Mouse (Mus musculus): ENCODE measurements around the gene Wdcp. TPM values are rescaled to one million over a fixed set of nuclear protein-coding genes. Genes with fewer than 3 reads are reported as not detected.
"Not testable (repeated sequence)": the region's sequence is repeated elsewhere in the genome, so short reads cannot be mapped to it uniquely, and the experiment has no call there.

Wdcp gene
- 14.8 and 14.9 TPM in 2 replicates for polyA plus RNA-seq (2015; fragmentation: Nextera tagmentation; extraction: Ambion mirVana)

GRCm38 (mm10) chr12:4842890-4843597 lies at the start of gene Wdcp:
TSS of gene Wdcp (plus strand) at chr12:4843303.
- ATAC-seq (ENCODE audit: insufficient read depth, low FRiP score, low read depth), result peak; percentile 91
- Histone ChIP-seq H3K36me3 (no peaks in the 10 kb centered on the region), H3K4me2 (peak within 1 kb of the TSS; percentile 97), H3K27ac (peak within 1 kb of the TSS; percentile 67; the same call in 1 of the 2 replicates), H3K27me3 (replicated peaks) (no peaks in the 10 kb centered on the region), H3K9me3 (no peaks in the 10 kb centered on the region), H3K4me3 (replicated peaks) (peak within 1 kb of the TSS; percentile 73), H3K9ac (peak within 1 kb of the TSS; percentile 39; the same call in 1 of the 2 replicates), H3K4me1 (peaks cover 5% of the 10 kb centered on the region)
- under 1% methylated on average over 30 of the region's 30 CpGs for WGBS

GRCm38 (mm10) chr12:4793718-4794117 lies 49.4 kb upstream of the Wdcp start:
- no peaks in the 10 kb centered on the region for H3K27me3 ChIP-seq (replicated peaks)
- 71% methylated on average over 1 of the region's 1 CpGs for WGBS
- H3K9ac ChIP-seq, result no peak overlapping the region

GRCm38 (mm10) chr12:4797471-4797870 lies 45.6 kb upstream of the Wdcp start:
- not testable (repeated sequence) for H3K36me3 ChIP-seq; H3K27me3 ChIP-seq (replicated peaks); H3K9ac ChIP-seq; H3K4me3 ChIP-seq (replicated peaks); H3K4me1 ChIP-seq; H3K9me3 ChIP-seq; H3K27ac ChIP-seq; ATAC-seq (ENCODE audit: insufficient read depth, low FRiP score, low read depth); H3K4me2 ChIP-seq
- whole genome bisulfite sequencing, result 70% methylated on average over 6 of the region's 6 CpGs

More at GRCm38 (mm10) chr12:4793718-4794117, 49.4 kb upstream of the Wdcp start:
- H3K4me3 ChIP-seq (replicated peaks), result no peak overlapping the region
- H3K4me2 ChIP-seq, result no peak overlapping the region
- H3K9me3 ChIP-seq, result no peaks in the 10 kb centered on the region
- ATAC-seq (ENCODE audit: insufficient read depth, low FRiP score, low read depth), result no peak
- H3K36me3 ChIP-seq, result no peaks in the 10 kb centered on the region
- no peak overlapping the region for H3K27ac ChIP-seq
- no peaks in the 10 kb centered on the region for H3K4me1 ChIP-seq

- no peak for ATAC-seq (ENCODE audit: insufficient read depth, low FRiP score, low read depth)
- Histone ChIP-seq H3K4me2 (no peak overlapping the region), H3K27ac (no peak overlapping the region), H3K9ac (no peak overlapping the region), H3K36me3 (no peaks in the 10 kb centered on the region), H3K4me1 (no peaks in the 10 kb centered on the region), H3K9me3 (no peaks in the 10 kb centered on the region), H3K27me3 (replicated peaks) (no peaks in the 10 kb centered on the region), H3K4me3 (replicated peaks) (no peak overlapping the region)
- 76% methylated on average over 4 of the region's 4 CpGs for WGBS
Measured at GRCm38 (mm10) chr12:4811036-4811435, 32.1 kb upstream of the Wdcp start.

GRCm38 (mm10) chr12:4811705-4812104 lies 31.4 kb upstream of the Wdcp start:
- 26% methylated on average over 3 of the region's 3 CpGs for WGBS
- Histone ChIP-seq H3K36me3 (no peaks in the 10 kb centered on the region), H3K4me3 (replicated peaks) (no peak overlapping the region), H3K4me1 (0 out of 2 replicates have a peak, but pooled peaks cover 3% of the 10 kb centered on the region), H3K9ac (no peak overlapping the region), H3K27me3 (replicated peaks) (no peaks in the 10 kb centered on the region), H3K4me2 (no peak overlapping the region), H3K9me3 (no peaks in the 10 kb centered on the region), H3K27ac (no peak overlapping the region)
- no peak for ATAC-seq (ENCODE audit: insufficient read depth, low FRiP score, low read depth)

- no peak overlapping the region for H3K27ac ChIP-seq
- no peaks in the 10 kb centered on the region for H3K36me3 ChIP-seq
- no peak overlapping the region for H3K9ac ChIP-seq
- WGBS, result 69% methylated on average over 4 of the region's 4 CpGs
- no peaks in the 10 kb centered on the region for H3K9me3 ChIP-seq
- no peak overlapping the region for H3K4me3 ChIP-seq (replicated peaks)
- no peak overlapping the region for H3K4me2 ChIP-seq
- peaks cover 6% of the 10 kb centered on the region; the same call in 1 of the 2 replicates for H3K4me1 ChIP-seq
- H3K27me3 ChIP-seq (replicated peaks), result no peaks in the 10 kb centered on the region
- no peak for ATAC-seq (ENCODE audit: insufficient read depth, low FRiP score, low read depth)
Measured at GRCm38 (mm10) chr12:4813636-4814035, 29.5 kb upstream of the Wdcp start.

- no peak; the same call in 1 of the 2 replicates for ATAC-seq (ENCODE audit: insufficient read depth, low FRiP score, low read depth)
- peak overlapping the region; percentile 97 for H3K27ac ChIP-seq
- H3K36me3 ChIP-seq, result 0 out of 2 replicates have a peak, but pooled peaks cover 5% of the 10 kb centered on the region
- peak overlapping the region; percentile 75 for H3K4me3 ChIP-seq (replicated peaks)
- no peaks in the 10 kb centered on the region for H3K9me3 ChIP-seq
- no peaks in the 10 kb centered on the region for H3K27me3 ChIP-seq (replicated peaks)
- H3K9ac ChIP-seq, result peak overlapping the region; percentile 74
- WGBS, result 7% methylated on average over 24 of the region's 24 CpGs
- H3K4me1 ChIP-seq, result peaks cover 6% of the 10 kb centered on the region; the same call in 1 of the 2 replicates
- H3K4me2 ChIP-seq, result peak overlapping the region; percentile 78
Measured at GRCm38 (mm10) chr12:4816680-4817360, 26.3 kb upstream of the Wdcp start.

GRCm38 (mm10) chr12:4817361-4818101 lies 25.6 kb upstream of the Wdcp start, which contains the start of gene Sf3b6:
TSS of gene Sf3b6 (plus strand) at chr12:4817544.
- peak within 1 kb of the TSS; percentile 78 for H3K4me2 ChIP-seq
- H3K4me1 ChIP-seq, result peaks cover 6% of the 10 kb centered on the region; the same call in 1 of the 2 replicates
- H3K9ac ChIP-seq, result peak within 1 kb of the TSS; percentile 74
- H3K36me3 ChIP-seq, result 0 out of 2 replicates have a peak, but pooled peaks cover 6% of the 10 kb centered on the region
- H3K27ac ChIP-seq, result peak within 1 kb of the TSS; percentile 97
- peak within 1 kb of the TSS; percentile 75 for H3K4me3 ChIP-seq (replicated peaks)
- no peaks in the 10 kb centered on the region for H3K9me3 ChIP-seq
- no peaks in the 10 kb centered on the region for H3K27me3 ChIP-seq (replicated peaks)
- peak; percentile 97 for ATAC-seq (ENCODE audit: insufficient read depth, low FRiP score, low read depth)
- WGBS, result under 1% methylated on average over 49 of the region's 49 CpGs

GRCm38 (mm10) chr12:4827256-4827655 lies 15.8 kb upstream of the Wdcp start:
- no peaks in the 10 kb centered on the region for H3K9me3 ChIP-seq
- H3K4me2 ChIP-seq, result no peak overlapping the region
- H3K36me3 ChIP-seq, result peaks cover 21% of the 10 kb centered on the region; the same call in 1 of the 2 replicates
- WGBS, result 79% methylated on average over 3 of the region's 3 CpGs
- H3K27me3 ChIP-seq (replicated peaks), result no peaks in the 10 kb centered on the region
- H3K4me3 ChIP-seq (replicated peaks), result no peak overlapping the region
- H3K4me1 ChIP-seq, result no peaks in the 10 kb centered on the region
- no peak for ATAC-seq (ENCODE audit: insufficient read depth, low FRiP score, low read depth)
- H3K9ac ChIP-seq, result no peak overlapping the region
- H3K27ac ChIP-seq, result no peak overlapping the region

GRCm38 (mm10) chr12:4836959-4837358 lies 6.1 kb upstream of the Wdcp start:
- WGBS, result 23% methylated on average over 4 of the region's 4 CpGs
- H3K9me3 ChIP-seq, result no peaks in the 10 kb centered on the region
- H3K4me1 ChIP-seq, result peaks cover 5% of the 10 kb centered on the region
- no peak overlapping the region for H3K4me3 ChIP-seq (replicated peaks)
- H3K27ac ChIP-seq, result no peak overlapping the region
- no peak overlapping the region for H3K9ac ChIP-seq
- no peaks in the 10 kb centered on the region for H3K27me3 ChIP-seq (replicated peaks)
- H3K36me3 ChIP-seq, result peaks cover 8% of the 10 kb centered on the region
- no peak for ATAC-seq (ENCODE audit: insufficient read depth, low FRiP score, low read depth)
- H3K4me2 ChIP-seq, result no peak overlapping the region

GRCm38 (mm10) chr12:4840010-4840409 lies 3.1 kb upstream of the Wdcp start:
- no peak overlapping the region for H3K4me2 ChIP-seq
- peaks cover 5% of the 10 kb centered on the region for H3K4me1 ChIP-seq
- no peak overlapping the region for H3K9ac ChIP-seq

More at GRCm38 (mm10) chr12:4840010-4840409, 3.1 kb upstream of the Wdcp start:
- Histone ChIP-seq H3K4me3 (replicated peaks) (no peak overlapping the region), H3K27me3 (replicated peaks) (no peaks in the 10 kb centered on the region), H3K27ac (no peak overlapping the region), H3K9me3 (no peaks in the 10 kb centered on the region), H3K36me3 (no peaks in the 10 kb centered on the region)
- no peak for ATAC-seq (ENCODE audit: insufficient read depth, low FRiP score, low read depth)
- WGBS, result 51% methylated on average over 6 of the region's 6 CpGs
